Mouse (Mus musculus): ENCODE measurements around the gene Kctd21.

DNA sequence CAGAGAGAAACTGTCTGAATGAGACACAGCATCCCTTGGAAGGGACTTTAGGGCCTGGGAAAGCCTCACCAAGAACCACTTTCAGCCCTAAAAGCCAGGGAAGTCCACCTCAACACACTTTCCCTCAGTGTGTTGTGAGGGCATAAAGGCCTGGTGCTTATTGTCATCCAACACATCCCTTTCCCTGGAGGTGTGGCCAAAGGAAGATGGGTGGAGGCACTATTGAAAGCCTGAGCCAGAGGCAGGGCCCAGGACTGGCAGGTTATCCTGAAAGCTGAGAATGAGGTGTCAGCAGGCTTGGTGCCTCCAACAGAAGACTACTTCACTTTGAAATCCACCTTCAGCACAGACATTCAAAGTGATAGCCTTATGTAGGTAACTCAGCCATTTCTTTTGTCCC, 27.7 kb upstream of the Kctd21 start:
- TF ChIP-seq CTCF (IDR thresholded peaks at IDR 0.05; ENCODE audit: low read depth, low read length) (no peak), GATA1 (IDR thresholded peaks at IDR 0.05; ENCODE audit: borderline replicate concordance, low read length) (no peak), TAL1 (conservative IDR thresholded peaks at IDR 0.05; ENCODE audit: low read depth, low read length) (no peak), POLR2AphosphoS5 (IDR thresholded peaks at IDR 0.05; ENCODE audit: insufficient replicate concordance, low read depth, low read length) (no peak)

Data from G1E (cell line).